Mouse (Mus musculus): ENCODE measurements around the gene Zfp800. TPM values are rescaled to one million over a fixed set of nuclear protein-coding genes. Genes with fewer than 3 reads are reported as not detected.

Gene Zfp800
- polyA plus RNA-seq, 1 experiment from 2014 or later: 23.2 TPM

DNA sequence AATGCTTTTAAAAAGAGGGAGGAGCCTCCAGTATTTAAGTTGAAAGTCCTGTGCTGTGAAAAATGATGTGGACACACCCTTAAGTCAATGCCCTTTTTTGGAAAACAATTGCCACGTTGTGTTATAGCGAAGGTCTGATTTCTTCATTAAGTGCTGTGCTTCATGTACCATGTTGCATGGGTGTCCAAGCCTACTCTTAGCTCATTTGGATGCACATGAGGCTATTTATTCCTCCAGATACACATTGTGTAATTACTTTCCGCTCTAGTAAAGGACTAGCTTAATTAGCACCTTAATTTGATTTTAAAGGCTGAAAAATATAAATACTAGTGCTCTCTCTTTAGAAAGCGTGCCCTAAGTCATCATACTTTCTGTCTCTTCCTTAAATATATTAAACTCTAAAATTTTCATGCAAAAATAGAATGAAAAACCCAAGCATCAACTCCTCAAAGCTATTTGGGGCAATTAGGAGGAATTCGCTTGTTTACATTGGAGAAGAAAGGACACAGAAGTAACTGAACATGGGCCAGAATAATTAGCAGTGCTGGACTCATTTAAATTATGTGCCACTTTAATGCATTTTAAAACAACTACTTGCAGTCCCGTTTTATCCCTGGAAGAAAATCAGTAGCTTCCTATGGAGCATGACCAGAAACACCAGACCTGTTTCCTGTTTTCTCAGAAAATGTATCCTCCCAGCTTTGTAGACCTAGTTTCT is 27.7 kb downstream of the Zfp800 start:
- no peak for ATAC-seq (ENCODE audit: low FRiP score, low TSS enrichment)

DNA sequence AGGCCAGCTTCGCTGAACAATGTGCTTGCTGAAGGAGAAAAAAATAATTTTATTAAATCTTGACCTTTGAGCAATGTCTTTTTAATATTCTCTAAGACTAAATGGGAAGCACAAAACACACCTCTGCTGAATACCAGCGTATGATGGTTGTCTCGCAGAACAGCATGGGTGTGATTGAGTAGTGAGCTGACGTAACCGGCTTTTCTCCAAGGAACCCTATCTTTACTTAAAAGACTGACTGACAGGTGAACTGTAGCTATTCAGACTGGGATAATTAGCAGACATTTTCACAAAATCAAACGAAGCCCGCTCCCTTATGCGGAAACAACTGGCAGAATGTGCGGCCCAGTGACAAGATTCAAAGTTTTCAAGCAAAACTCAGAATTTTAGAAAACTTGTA is 30.2 kb downstream of the Zfp800 start:
- Histone ChIP-seq H3K4me3 (ENCODE audit: low read length) (no peak overlapping the region), H3K36me3 (ENCODE audit: control insufficient read depth, insufficient read depth, low read length) (no peaks in the 10 kb centered on the region), H3K27me3 (ENCODE audit: control insufficient read depth, insufficient read depth, low read length) (no peaks in the 10 kb centered on the region), H3K27ac (ENCODE audit: low read depth, low read length) (no peak overlapping the region), H3K9ac (ENCODE audit: low read depth, low read length) (no peak overlapping the region), H3K4me1 (ENCODE audit: control insufficient read depth, insufficient read depth, low read length) (no peaks in the 10 kb centered on the region), H3K4me2 (replicated peaks; ENCODE audit: low read depth, low read length) (no peak overlapping the region), H3K9me3 (ENCODE audit: control insufficient read depth, low read length) (no peaks in the 10 kb centered on the region)
- 94% methylated on average over 9 of the region's 9 CpGs for WGBS
- no peak for ATAC-seq (ENCODE audit: low FRiP score, low TSS enrichment)

More for the DNA sequence above, 27.7 kb downstream of the Zfp800 start:
- Histone ChIP-seq H3K4me3 (ENCODE audit: low read length) (no peak overlapping the region), H3K4me1 (ENCODE audit: control insufficient read depth, insufficient read depth, low read length) (no peaks in the 10 kb centered on the region), H3K36me3 (ENCODE audit: control insufficient read depth, insufficient read depth, low read length) (no peaks in the 10 kb centered on the region), H3K4me2 (replicated peaks; ENCODE audit: low read depth, low read length) (no peak overlapping the region), H3K27ac (ENCODE audit: low read depth, low read length) (no peak overlapping the region), H3K27me3 (ENCODE audit: control insufficient read depth, insufficient read depth, low read length) (no peaks in the 10 kb centered on the region), H3K9ac (ENCODE audit: low read depth, low read length) (no peak overlapping the region), H3K9me3 (ENCODE audit: control insufficient read depth, low read length) (no peaks in the 10 kb centered on the region)
- WGBS: 79% methylated on average over 6 of the region's 6 CpGs

GRCm38 (mm10) chr6:28351066-28351465 is 46.7 kb downstream of the Zfp800 start:
- Histone ChIP-seq H3K9ac (ENCODE audit: low read depth, low read length) (no peak overlapping the region), H3K27me3 (ENCODE audit: control insufficient read depth, insufficient read depth, low read length) (no peaks in the 10 kb centered on the region), H3K27ac (ENCODE audit: low read depth, low read length) (no peak overlapping the region), H3K9me3 (ENCODE audit: control insufficient read depth, low read length) (no peaks in the 10 kb centered on the region), H3K4me2 (replicated peaks; ENCODE audit: low read depth, low read length) (no peak overlapping the region), H3K36me3 (ENCODE audit: control insufficient read depth, insufficient read depth, low read length) (no peaks in the 10 kb centered on the region), H3K4me1 (ENCODE audit: control insufficient read depth, insufficient read depth, low read length) (no peaks in the 10 kb centered on the region), H3K4me3 (ENCODE audit: low read length) (no peak overlapping the region)
- ATAC-seq (ENCODE audit: low FRiP score, low TSS enrichment): no peak
- 59% methylated on average over 3 of the region's 3 CpGs for WGBS

- Histone ChIP-seq H3K9me3 (ENCODE audit: control insufficient read depth, low read length) (no peaks in the 10 kb centered on the region), H3K36me3 (ENCODE audit: control insufficient read depth, insufficient read depth, low read length) (no peaks in the 10 kb centered on the region), H3K4me3 (ENCODE audit: low read length) (no peak overlapping the region), H3K9ac (ENCODE audit: low read depth, low read length) (no peak overlapping the region), H3K27ac (ENCODE audit: low read depth, low read length) (no peak overlapping the region), H3K27me3 (ENCODE audit: control insufficient read depth, insufficient read depth, low read length) (no peaks in the 10 kb centered on the region), H3K4me2 (replicated peaks; ENCODE audit: low read depth, low read length) (no peak overlapping the region), H3K4me1 (ENCODE audit: control insufficient read depth, insufficient read depth, low read length) (no peaks in the 10 kb centered on the region)
- ATAC-seq (ENCODE audit: low FRiP score, low TSS enrichment): no peak
Measured at GRCm38 (mm10) chr6:28345677-28346076, 52.1 kb downstream of the Zfp800 start.

- no peak overlapping the region for H3K27ac ChIP-seq (ENCODE audit: low read depth, low read length)
- H3K4me3 ChIP-seq (ENCODE audit: low read length): no peak overlapping the region
- H3K27me3 ChIP-seq (ENCODE audit: control insufficient read depth, insufficient read depth, low read length): no peaks in the 10 kb centered on the region
- no peaks in the 10 kb centered on the region for H3K36me3 ChIP-seq (ENCODE audit: control insufficient read depth, insufficient read depth, low read length)
- no peaks in the 10 kb centered on the region for H3K9me3 ChIP-seq (ENCODE audit: control insufficient read depth, low read length)
- H3K9ac ChIP-seq (ENCODE audit: low read depth, low read length): no peak overlapping the region
- WGBS: 55% methylated on average over 7 of the region's 7 CpGs
- H3K4me1 ChIP-seq (ENCODE audit: control insufficient read depth, insufficient read depth, low read length): no peaks in the 10 kb centered on the region
- ATAC-seq (ENCODE audit: low FRiP score, low TSS enrichment): no peak
- no peak overlapping the region for H3K4me2 ChIP-seq (replicated peaks; ENCODE audit: low read depth, low read length)
Measured at GRCm38 (mm10) chr6:28345181-28345580, 52.6 kb downstream of the Zfp800 start.

GRCm38 (mm10) chr6:28342863-28343262 is 54.9 kb downstream of the Zfp800 start:
- no peak for ATAC-seq (ENCODE audit: low FRiP score, low TSS enrichment)
- H3K4me1 ChIP-seq (ENCODE audit: control insufficient read depth, insufficient read depth, low read length): no peaks in the 10 kb centered on the region

GRCm38 (mm10) chr6:28341174-28341573 is 56.6 kb downstream of the Zfp800 start:
- Histone ChIP-seq H3K4me2 (replicated peaks; ENCODE audit: low read depth, low read length) (no peak overlapping the region), H3K4me3 (ENCODE audit: low read length) (no peak overlapping the region), H3K4me1 (ENCODE audit: control insufficient read depth, insufficient read depth, low read length) (no peaks in the 10 kb centered on the region), H3K27ac (ENCODE audit: low read depth, low read length) (no peak overlapping the region), H3K36me3 (ENCODE audit: control insufficient read depth, insufficient read depth, low read length) (no peaks in the 10 kb centered on the region), H3K9me3 (ENCODE audit: control insufficient read depth, low read length) (no peaks in the 10 kb centered on the region), H3K9ac (ENCODE audit: low read depth, low read length) (no peak overlapping the region), H3K27me3 (ENCODE audit: control insufficient read depth, insufficient read depth, low read length) (no peaks in the 10 kb centered on the region)
- WGBS: 94% methylated on average over 4 of the region's 4 CpGs
- ATAC-seq (ENCODE audit: low FRiP score, low TSS enrichment): no peak

More at GRCm38 (mm10) chr6:28342863-28343262, 54.9 kb downstream of the Zfp800 start:
- H3K36me3 ChIP-seq (ENCODE audit: control insufficient read depth, insufficient read depth, low read length): no peaks in the 10 kb centered on the region
- H3K9me3 ChIP-seq (ENCODE audit: control insufficient read depth, low read length): no peaks in the 10 kb centered on the region
- no peaks in the 10 kb centered on the region for H3K27me3 ChIP-seq (ENCODE audit: control insufficient read depth, insufficient read depth, low read length)
- H3K9ac ChIP-seq (ENCODE audit: low read depth, low read length): no peak overlapping the region
- 80% methylated on average over 5 of the region's 5 CpGs for WGBS
- no peak overlapping the region for H3K4me3 ChIP-seq (ENCODE audit: low read length)
- no peak overlapping the region for H3K4me2 ChIP-seq (replicated peaks; ENCODE audit: low read depth, low read length)
- no peak overlapping the region for H3K27ac ChIP-seq (ENCODE audit: low read depth, low read length)

DNA sequence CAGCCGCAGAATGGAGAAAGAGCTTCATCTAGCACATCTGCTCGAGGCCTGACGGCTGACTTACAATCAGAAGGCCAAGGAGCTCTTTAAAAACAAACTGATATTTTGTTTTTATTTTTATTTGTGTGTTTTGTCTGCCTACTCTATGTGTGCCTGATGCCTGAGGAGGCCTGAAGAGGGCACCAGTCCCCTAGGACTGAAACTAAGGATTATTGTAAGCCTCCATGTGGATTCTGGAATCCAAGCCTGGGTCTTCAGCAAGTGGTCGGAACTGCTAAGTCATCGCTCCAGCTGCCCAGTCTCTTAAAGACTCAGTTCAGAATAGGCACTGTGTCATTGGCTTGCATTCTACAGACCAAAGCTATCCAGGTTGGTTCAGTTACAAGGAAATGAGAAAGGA is 58.4 kb downstream of the Zfp800 start:
- 86% methylated on average over 5 of the region's 5 CpGs for WGBS
- ATAC-seq (ENCODE audit: low FRiP score, low TSS enrichment): no peak
- Histone ChIP-seq H3K9ac (ENCODE audit: low read depth, low read length) (no peak overlapping the region), H3K27me3 (ENCODE audit: control insufficient read depth, insufficient read depth, low read length) (no peaks in the 10 kb centered on the region), H3K36me3 (ENCODE audit: control insufficient read depth, insufficient read depth, low read length) (no peaks in the 10 kb centered on the region), H3K9me3 (ENCODE audit: control insufficient read depth, low read length) (no peaks in the 10 kb centered on the region), H3K4me1 (ENCODE audit: control insufficient read depth, insufficient read depth, low read length) (no peaks in the 10 kb centered on the region), H3K27ac (ENCODE audit: low read depth, low read length) (no peak overlapping the region), H3K4me3 (ENCODE audit: low read length) (no peak overlapping the region), H3K4me2 (replicated peaks; ENCODE audit: low read depth, low read length) (no peak overlapping the region)

DNA sequence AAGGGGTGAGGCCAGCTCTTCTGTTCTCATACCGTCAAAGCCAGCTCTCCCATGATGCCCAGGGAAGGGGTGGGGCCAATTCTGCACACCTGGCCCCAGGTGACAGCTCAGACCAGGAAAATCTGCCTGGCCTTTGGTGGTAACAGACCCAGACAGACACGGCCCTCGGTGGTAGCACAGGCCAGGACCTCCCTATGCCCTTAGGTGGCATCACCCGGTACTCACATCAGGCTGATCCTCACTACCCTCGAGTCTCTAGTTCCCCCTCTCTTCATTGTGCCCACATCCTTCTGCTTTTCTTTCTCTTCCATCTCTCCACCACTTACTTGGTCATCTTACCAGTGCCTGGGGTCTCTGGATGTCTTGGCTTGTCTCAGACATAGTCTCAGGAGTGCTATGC is 64.1 kb downstream of the Zfp800 start:
- WGBS: 86% methylated on average over 5 of the region's 5 CpGs
- ATAC-seq (ENCODE audit: low FRiP score, low TSS enrichment): no peak
- no peaks in the 10 kb centered on the region for H3K4me1 ChIP-seq (ENCODE audit: control insufficient read depth, insufficient read depth, low read length)
- no peak overlapping the region for H3K9ac ChIP-seq (ENCODE audit: low read depth, low read length)
- no peak overlapping the region for H3K4me2 ChIP-seq (replicated peaks; ENCODE audit: low read depth, low read length)
- no peaks in the 10 kb centered on the region for H3K36me3 ChIP-seq (ENCODE audit: control insufficient read depth, insufficient read depth, low read length)
- H3K27ac ChIP-seq (ENCODE audit: low read depth, low read length): no peak overlapping the region
- H3K9me3 ChIP-seq (ENCODE audit: control insufficient read depth, low read length): no peaks in the 10 kb centered on the region
- H3K27me3 ChIP-seq (ENCODE audit: control insufficient read depth, insufficient read depth, low read length): no peaks in the 10 kb centered on the region
- H3K4me3 ChIP-seq (ENCODE audit: low read length): no peak overlapping the region

Data from kidney, embryonic 14.5 days (tissue).